Mouse (Mus musculus) ES-CJ7 (cell line): Measurements from ENCODE around the gene Plekha7.

Experiments used
- DNase-seq: peaks from one replicate; pipeline ENCODE4 v3.0.0; 2011; ENCODE audit warnings: low read depth, low spot score

Plekha7 gene

GRCm38 (mm10) chr7:116187521-116187920, 120.7 kb downstream of the Plekha7 start:
- DNase-seq, result no peak

DNA sequence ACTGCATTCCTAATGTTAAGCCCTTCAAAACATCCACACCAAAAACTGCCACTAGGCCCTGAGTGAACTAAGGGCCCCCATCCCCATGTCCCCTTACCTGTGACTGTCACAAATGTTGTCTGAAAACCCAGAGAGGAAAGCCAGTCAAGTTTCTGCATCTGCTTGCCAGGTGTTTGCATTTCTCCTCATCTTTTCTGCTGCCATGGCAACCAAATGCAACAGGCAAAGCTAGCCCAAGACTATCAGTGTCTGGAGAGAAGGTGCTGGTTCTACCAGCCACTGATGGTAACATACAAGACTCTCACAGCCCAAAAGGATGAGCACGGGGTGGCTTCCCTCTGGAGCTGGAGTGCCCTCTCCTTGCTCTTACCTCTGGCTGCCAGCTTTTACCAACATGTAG, 121.3 kb downstream of the Plekha7 start:
- no peak for DNase-seq

GRCm38 (mm10) chr7:116186156-116186555, 122.0 kb downstream of the Plekha7 start:
- DNase-seq, result no peak

DNA sequence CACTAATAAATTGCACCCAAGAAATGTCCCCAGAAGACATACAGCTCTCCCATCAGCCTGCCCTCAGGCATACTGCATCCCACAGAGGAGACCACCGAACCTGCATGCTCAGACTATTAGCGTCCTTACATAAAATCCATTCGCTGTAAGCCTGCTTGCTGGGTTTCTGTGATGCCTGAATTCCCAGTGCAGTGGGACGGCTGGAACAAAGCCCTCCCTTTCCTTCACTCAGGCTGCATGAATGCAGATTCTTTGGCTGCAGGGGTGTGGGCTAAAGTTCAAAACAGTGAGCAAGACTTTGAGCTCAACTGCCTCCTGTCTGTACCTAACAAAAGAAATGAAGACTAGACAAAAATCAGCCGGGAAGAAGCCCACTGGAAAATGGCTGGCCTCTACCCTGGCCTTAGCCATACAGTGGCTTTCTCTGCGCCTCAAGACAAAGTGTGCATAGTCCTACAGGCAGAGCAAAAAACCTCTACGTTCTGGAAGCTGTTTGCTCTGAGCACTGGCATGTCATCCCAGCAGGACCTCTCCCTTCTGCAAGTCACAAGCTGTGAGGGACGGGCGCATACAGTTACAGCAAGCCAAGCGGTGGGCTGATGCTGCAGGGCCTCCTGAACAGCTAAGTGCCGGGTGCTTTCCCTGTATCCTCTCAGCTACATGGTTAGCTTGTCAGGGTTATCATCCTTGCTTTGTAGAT, 123.7 kb downstream of the Plekha7 start:
- DNase-seq, result no peak

- DNase-seq, result no peak
Measured at GRCm38 (mm10) chr7:116182451-116182850, 125.7 kb downstream of the Plekha7 start.

DNA sequence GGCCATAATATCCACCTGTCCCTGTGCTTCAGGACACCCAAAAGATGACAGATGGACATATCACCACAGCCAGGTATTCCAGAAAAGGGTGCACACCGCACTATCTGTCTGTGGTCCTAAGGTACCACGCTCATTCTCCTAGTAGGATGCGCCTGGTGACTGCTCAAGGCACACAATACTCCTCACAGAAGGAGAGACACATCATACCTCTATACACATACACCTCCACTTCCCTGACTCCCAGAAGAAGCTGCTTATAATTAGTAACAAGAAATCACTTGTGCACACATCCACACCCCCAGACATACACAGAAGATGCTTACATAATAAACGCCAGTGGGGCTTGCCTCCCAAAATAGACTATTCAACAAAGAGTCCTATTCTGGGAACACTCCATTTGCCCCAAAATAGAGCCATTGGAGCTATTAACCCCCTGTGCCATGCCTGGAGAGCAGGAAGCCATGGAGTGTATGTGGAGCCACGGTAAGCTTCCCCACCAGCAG, 126.7 kb downstream of the Plekha7 start:
- no peak for DNase-seq

- no peak for DNase-seq
Measured at GRCm38 (mm10) chr7:116178916-116179315, 129.3 kb downstream of the Plekha7 start.

- DNase-seq, result no peak
Measured at GRCm38 (mm10) chr7:116172774-116173173, 135.4 kb downstream of the Plekha7 start.

GRCm38 (mm10) chr7:116169426-116169825, 138.8 kb downstream of the Plekha7 start:
- DNase-seq, result no peak

GRCm38 (mm10) chr7:116168224-116168623, 140.0 kb downstream of the Plekha7 start:
- DNase-seq, result no peak

DNA sequence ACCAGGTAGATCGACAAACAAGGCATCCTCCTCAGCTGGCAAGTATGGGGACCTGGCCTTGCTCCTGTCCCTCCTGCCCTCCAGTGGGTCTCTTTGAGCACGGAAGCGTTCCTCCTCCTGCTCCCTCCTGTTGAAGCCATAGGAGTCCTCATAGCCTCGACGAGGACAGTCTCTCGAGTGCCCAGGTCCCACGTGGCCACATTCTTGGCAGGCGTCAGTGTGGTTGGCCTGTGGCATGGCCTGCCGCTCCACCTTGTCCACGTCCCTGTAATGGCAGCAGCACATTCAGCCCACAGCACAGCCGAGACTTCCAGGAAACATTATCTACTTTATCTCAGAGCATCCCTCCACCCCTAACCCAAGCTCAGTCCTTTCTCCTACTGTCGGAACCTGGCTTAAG, 143.9 kb downstream of the Plekha7 start:
- no peak for DNase-seq

DNA sequence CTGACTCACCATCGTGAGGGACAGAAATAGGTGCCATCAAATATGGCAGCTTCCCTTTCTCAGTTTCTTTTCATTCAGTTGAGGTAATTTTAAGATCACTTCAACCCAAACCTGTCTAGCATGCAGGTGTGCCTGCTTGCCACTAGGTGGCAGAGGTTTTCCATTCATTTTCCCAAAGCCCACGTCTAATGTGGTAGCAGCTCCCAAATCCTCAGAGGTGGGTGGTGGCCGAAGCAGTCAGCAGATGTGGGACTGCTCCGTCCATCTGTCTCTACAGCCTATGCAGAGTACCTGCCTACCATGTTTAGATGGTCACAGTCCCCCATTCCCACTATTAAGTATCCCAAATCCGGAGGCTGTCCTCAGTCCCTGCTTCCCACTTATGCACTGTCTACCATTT, 146.6 kb downstream of the Plekha7 start:
- peak; percentile 64 for DNase-seq

- DNase-seq, result no peak
Measured at GRCm38 (mm10) chr7:116156894-116157143, 151.4 kb downstream of the Plekha7 start.

DNA sequence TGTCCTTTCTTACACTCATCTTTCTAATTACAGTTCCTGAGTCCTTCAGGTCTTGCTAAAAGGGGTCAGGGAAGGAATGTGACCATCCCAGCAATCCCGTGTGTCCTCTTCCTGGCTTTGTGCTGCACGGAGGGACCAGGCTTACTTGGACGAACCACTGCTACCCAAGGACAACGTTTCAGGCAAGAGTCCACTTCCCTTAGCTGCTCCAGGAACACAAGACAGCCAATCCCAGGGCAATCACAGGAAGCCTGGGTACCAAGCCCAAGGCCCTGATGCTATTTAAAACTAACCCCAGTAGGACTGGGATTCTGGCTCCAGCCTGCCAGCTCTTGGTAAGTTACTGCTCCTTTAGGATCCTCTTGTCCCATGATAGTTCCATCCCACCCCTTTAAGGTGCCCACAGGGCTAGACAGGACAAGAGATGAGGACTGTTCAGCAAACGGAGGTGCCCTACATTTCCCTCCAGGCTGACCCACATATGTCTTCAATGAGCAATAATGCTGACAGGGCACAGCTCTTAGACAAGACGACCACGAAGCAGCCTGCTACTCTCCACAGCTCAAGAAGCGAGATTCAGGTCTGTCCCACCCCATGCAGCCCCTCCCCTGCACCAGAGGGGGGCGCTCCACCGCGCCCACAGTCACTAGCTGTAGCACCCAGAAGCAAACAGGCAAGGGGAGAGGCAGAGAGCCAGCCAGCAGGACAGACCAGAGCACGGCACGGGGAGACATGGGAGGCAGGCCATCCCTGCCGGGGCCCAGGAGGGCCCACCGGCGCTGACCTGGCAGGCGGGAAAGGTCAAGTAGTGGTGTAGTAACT, 151.9 kb downstream of the Plekha7 start:
- DNase-seq, result peak; percentile 64

DNA sequence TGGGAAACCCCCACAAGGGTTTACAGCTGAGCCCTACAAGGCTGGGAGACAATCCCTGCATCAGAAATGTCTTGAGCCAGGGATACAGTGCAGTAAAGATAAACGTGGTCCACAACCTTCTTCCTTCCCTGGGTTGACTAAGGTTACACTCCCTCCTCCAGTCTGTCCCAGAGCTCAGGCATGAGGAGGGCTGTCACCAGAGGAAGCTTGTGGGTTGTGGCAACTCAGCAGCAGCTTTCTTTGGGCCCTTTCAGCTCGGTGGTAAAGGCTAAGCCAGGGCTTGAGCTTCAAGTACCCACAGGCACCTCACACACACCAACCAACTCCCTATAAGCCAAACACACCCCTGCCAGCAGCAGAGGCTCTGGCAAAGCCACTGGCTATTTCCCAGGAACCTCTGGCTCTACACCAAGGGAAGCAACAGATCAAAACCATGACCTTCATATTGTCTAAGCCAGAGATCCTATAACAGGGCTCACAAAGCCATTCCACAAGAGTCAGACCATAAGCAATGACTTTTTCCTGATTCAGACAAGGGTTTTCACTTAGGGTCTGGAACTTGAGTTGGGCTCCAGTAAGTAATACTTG, 154.3 kb downstream of the Plekha7 start:
- no peak for DNase-seq

- no peak for DNase-seq
Measured at GRCm38 (mm10) chr7:116149568-116149967, 158.6 kb downstream of the Plekha7 start.

DNA sequence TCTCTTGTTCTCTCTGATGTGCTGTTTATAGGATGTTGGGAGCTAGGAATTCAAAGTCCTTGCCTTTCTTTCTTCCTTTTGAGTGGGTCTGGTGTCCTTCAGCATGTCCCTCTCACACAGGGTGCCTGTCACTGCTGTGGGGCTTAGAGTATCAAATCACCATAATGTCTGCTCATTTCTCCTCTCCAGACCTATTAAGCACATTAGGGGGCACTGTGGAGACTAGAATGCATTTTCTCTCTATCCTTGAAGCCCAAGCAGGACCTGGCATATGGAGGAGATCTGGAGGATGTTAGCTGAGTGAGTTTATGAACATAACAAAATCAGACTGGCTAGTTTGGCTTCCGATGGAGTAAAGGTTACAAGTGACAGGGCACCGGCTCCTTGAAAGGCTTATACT, 161.1 kb downstream of the Plekha7 start:
- no peak for DNase-seq

DNA sequence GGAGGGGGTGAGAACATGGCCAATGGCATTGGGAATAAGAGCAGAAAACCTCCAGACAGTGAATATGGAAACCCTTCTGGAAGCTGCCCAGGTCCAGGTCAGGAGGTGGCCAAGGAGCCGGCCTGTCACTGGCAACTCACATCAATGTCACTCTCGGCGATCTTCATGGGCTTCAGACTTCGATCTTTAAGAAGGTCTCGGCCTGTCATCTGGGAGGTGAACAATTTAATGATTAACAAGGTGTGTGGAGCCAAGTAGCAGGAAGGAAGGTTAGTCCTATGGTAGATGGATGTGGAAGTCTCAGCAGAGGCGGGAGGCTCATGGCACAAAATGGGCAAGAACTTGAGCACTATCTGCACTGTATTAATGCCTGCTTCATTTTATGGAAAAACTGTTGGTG, 163.1 kb downstream of the Plekha7 start:
- no peak for DNase-seq

DNA sequence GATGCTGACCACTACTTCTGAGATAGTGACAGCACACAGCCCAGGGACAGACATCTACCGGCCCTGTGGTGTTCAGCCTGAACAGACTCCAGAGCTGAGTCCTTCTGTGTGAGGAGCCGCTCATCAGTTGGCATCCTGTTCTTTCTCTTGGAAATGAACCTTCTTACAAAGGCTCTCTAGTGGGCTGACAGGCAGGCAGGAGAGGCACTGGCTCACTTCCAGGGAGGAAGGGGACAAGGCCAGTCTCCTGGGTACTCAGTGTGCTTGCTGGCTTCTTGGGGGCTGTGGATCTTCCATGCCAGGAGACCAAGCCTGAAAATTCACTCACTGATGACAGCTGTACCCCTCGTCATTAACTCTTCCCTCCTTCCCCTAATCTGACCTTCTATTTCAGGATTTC, 170.5 kb downstream of the Plekha7 start:
- no peak for DNase-seq

GRCm38 (mm10) chr7:116137149-116137548, 171.0 kb downstream of the Plekha7 start:
- no peak for DNase-seq

DNA sequence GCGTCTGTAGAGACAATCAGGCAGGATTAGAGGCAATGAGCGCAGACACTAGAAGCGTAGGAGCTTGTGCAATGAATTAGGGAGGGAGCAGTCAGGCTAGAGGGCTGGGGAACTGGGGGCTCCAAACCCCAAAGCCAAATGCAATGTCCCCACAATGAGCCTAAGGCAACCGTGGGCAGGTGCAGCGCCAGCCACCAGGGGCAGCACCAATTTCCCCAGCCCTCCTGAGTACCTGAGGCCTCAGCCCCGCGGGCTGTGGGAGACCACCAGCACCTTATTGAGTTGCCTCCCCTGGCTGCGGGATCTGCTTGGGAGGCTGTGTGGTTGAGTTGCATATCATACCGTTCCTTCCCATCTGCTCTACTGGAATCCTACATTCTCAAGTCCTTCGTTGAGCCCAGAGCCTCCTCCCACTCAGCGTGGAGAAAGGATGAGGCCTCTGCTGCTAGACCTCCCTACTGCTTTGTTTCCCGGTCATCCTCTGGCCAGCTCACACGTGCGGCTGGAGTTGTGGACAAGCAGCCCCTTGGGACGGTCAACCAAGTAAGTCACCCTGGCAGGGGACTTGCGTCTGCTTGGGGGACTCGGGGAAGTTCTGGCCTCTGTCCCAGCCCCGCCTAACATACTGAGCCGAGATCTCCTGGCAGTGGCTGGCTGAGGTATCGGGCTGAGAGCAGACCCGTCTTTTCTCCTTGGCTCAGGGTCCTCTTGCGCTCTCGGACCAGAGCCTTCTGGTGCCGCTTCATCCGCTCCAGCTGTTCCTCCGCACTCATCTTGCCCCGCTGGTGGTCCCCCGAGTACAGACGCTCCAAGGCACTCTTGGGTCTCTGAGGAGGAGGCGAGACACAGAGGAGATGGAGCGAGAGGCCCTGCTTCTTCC, 173.5 kb downstream of the Plekha7 start:
- DNase-seq, result no peak

GRCm38 (mm10) chr7:116132078-116132477, 176.1 kb downstream of the Plekha7 start:
- DNase-seq, result peak; percentile 69
